Comparison of ENCODE assay signal across 8 mouse cellular contexts in the genomic region with DNA sequence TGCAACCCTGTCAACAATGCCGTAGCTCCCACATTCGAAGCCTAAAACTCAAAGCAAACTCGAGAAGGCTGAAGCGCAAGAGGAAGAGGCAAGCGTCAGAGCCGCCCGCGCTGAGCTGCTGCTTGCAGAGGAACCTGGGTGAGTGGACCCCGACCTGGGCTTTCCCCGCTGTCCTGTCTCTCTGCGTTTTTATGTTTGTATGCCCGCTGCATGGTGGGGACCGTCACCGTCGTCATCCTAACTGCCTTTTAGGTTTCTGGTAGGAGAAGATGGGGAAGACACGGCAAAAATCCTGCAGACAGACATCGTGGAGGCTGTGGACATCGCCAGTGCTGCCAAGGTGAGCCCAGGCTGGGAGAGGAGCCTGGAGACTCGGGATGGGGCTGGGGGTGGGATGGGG. TPM values are rescaled to one million over a fixed set of nuclear protein-coding genes. Genes with fewer than 3 reads are reported as not detected.
A peak's percentile ranks its signal among the peaks of the same experiment; 100 is the strongest.
DNase-seq lines count a peak whose midpoint lies in the region; ATAC-seq and TF ChIP-seq lines count a peak whose summit lies in the region.

No protein-coding gene starts in this region.

- H3K36me3 ChIP-seq in kidney, postnatal 0 days (ENCODE audit: insufficient read depth, low read length): peaks cover 16% of the 10 kb centered on the region
- peaks cover 78% of the 10 kb centered on the region for H3K36me3 ChIP-seq in embryonic facial prominence, embryonic 10.5 days (replicated peaks)
- peaks cover 32% of the 10 kb centered on the region for H3K36me3 ChIP-seq in hindbrain, embryonic 15.5 days
- peaks cover 59% of the 10 kb centered on the region for H3K36me3 ChIP-seq in midbrain, embryonic 14.5 days (ENCODE audit: control insufficient read depth, insufficient read depth, low read length)

- peak overlapping the region; percentile 95 for H3K4me2 ChIP-seq in kidney, postnatal 0 days (ENCODE audit: low read length)
- peak overlapping the region; percentile 97 for H3K4me2 ChIP-seq in hindbrain, embryonic 15.5 days
- peak overlapping the region; percentile 95 for H3K4me2 ChIP-seq in midbrain, embryonic 14.5 days (ENCODE audit: low read length)

- no peak for ATAC-seq in kidney, postnatal 0 days (replicated peaks; ENCODE audit: low FRiP score, low read depth)
- ATAC-seq in hindbrain, embryonic 15.5 days (ENCODE audit: low FRiP score, low read depth): no peak
- ATAC-seq in midbrain, embryonic 14.5 days (ENCODE audit: low FRiP score, low TSS enrichment): no peak

- H3K27me3 ChIP-seq in kidney, postnatal 0 days (ENCODE audit: insufficient read depth, low read length): no peaks in the 10 kb centered on the region
- no peaks in the 10 kb centered on the region for H3K27me3 ChIP-seq in embryonic facial prominence, embryonic 10.5 days (replicated peaks; ENCODE audit: low read depth, poor library complexity, severe bottlenecking)
- no peaks in the 10 kb centered on the region for H3K27me3 ChIP-seq in hindbrain, embryonic 15.5 days
- no peaks in the 10 kb centered on the region for H3K27me3 ChIP-seq in midbrain, embryonic 14.5 days (ENCODE audit: control insufficient read depth, insufficient read depth, low read length)

- H3K4me3 ChIP-seq in kidney, postnatal 0 days (replicated peaks; ENCODE audit: low read depth, low read length): peak overlapping the region; percentile 63
- H3K4me3 ChIP-seq in embryonic facial prominence, embryonic 10.5 days: peak overlapping the region; percentile 93
- peak overlapping the region; percentile 85 for H3K4me3 ChIP-seq in hindbrain, embryonic 15.5 days
- H3K4me3 ChIP-seq in midbrain, embryonic 14.5 days (replicated peaks; ENCODE audit: low read depth, low read length): peak overlapping the region; percentile 67

- H3K9me3 ChIP-seq in kidney, postnatal 0 days (replicated peaks; ENCODE audit: low read length): no peaks in the 10 kb centered on the region
- no peaks in the 10 kb centered on the region for H3K9me3 ChIP-seq in embryonic facial prominence, embryonic 10.5 days
- H3K9me3 ChIP-seq in hindbrain, embryonic 15.5 days: no peaks in the 10 kb centered on the region
- H3K9me3 ChIP-seq in midbrain, embryonic 14.5 days (ENCODE audit: control insufficient read depth, low read length): no peaks in the 10 kb centered on the region

- 57% methylated on average over 19 of the region's 19 CpGs for WGBS in kidney, postnatal 0 days
- WGBS in embryonic facial prominence, embryonic 10.5 days: 59% methylated on average over 19 of the region's 19 CpGs
- WGBS in hindbrain, embryonic 15.5 days: 66% methylated on average over 19 of the region's 19 CpGs
- 63% methylated on average over 19 of the region's 19 CpGs for WGBS in midbrain, embryonic 14.5 days

- no peak overlapping the region for H3K27ac ChIP-seq in kidney, postnatal 0 days
- no peak overlapping the region; the same call in 1 of the 2 replicates for H3K27ac ChIP-seq in embryonic facial prominence, embryonic 10.5 days (replicated peaks)
- no peak overlapping the region for H3K27ac ChIP-seq in hindbrain, embryonic 15.5 days (replicated peaks)
- H3K27ac ChIP-seq in midbrain, embryonic 14.5 days (replicated peaks; ENCODE audit: low read depth, low read length): no peak overlapping the region

- peaks cover 7% of the 10 kb centered on the region; the same call in 1 of the 2 replicates for H3K4me1 ChIP-seq in kidney, postnatal 0 days (replicated peaks; ENCODE audit: insufficient read depth, low read length)
- peaks cover 24% of the 10 kb centered on the region for H3K4me1 ChIP-seq in embryonic facial prominence, embryonic 10.5 days
- peaks cover 23% of the 10 kb centered on the region for H3K4me1 ChIP-seq in hindbrain, embryonic 15.5 days (replicated peaks)
- peaks cover 16% of the 10 kb centered on the region for H3K4me1 ChIP-seq in midbrain, embryonic 14.5 days (ENCODE audit: control insufficient read depth, insufficient read depth, low read length)

- no peak for TF ChIP-seq CTCF in kidney, postnatal 0 days (IDR thresholded peaks at IDR 0.05; ENCODE audit: low read depth)

- H3K9ac ChIP-seq in kidney, postnatal 0 days (ENCODE audit: low read depth, low read length): peak overlapping the region; percentile 83
- H3K9ac ChIP-seq in hindbrain, embryonic 15.5 days: peak overlapping the region; percentile 80
- peak overlapping the region; percentile 58 for H3K9ac ChIP-seq in midbrain, embryonic 14.5 days (replicated peaks; ENCODE audit: low read length)

- DNase-seq in kidney, postnatal 0 days (ENCODE audit: low spot score): no peak
- no peak for DNase-seq in kidney, adult 18-20 months
- no peak for DNase-seq in embryonic facial prominence, embryonic 10.5 days (ENCODE audit: low spot score)
- no peak for DNase-seq in midbrain, embryonic 14.5 days
- no peak for DNase-seq in layer of hippocampus, adult 9-11 months
- no peak for DNase-seq in adipocyte (ENCODE audit: low spot score)
- no peak for DNase-seq in cerebellum, adult 9-11 months

RNA-seq across cellular contexts. Expression of gene Wdr46, which starts 0.9 kb away (rescaled TPM):
- 20.1 and 20.3 TPM in 2 replicates for polyA plus RNA-seq in kidney, postnatal 0 days (2015; fragmentation: Nextera tagmentation; extraction: Ambion mirVana)
- 62.1 and 66.0 TPM in 2 replicates for polyA plus RNA-seq in embryonic facial prominence, embryonic 10.5 days (2016; fragmentation: Nextera tagmentation; extraction: Ambion mirVana)
- polyA plus RNA-seq in hindbrain, embryonic 15.5 days (2015; fragmentation: Nextera tagmentation; extraction: Ambion mirVana): 24.3 and 26.5 TPM in 2 replicates
- polyA plus RNA-seq in midbrain, embryonic 14.5 days (2014; fragmentation: Nextera tagmentation; extraction: Ambion mirVana): 15.5 and 16.9 TPM in 2 replicates

RNA-seq across cellular contexts. Expression of gene Pfdn6, which starts 1.2 kb away (rescaled TPM):
- 147 and 150 TPM in 2 replicates for polyA plus RNA-seq in kidney, postnatal 0 days (2015; fragmentation: Nextera tagmentation; extraction: Ambion mirVana)
- 233 and 235 TPM in 2 replicates for polyA plus RNA-seq in embryonic facial prominence, embryonic 10.5 days (2016; fragmentation: Nextera tagmentation; extraction: Ambion mirVana)
- 172 and 185 TPM in 2 replicates for polyA plus RNA-seq in hindbrain, embryonic 15.5 days (2015; fragmentation: Nextera tagmentation; extraction: Ambion mirVana)
- 167 and 188 TPM in 2 replicates for polyA plus RNA-seq in midbrain, embryonic 14.5 days (2014; fragmentation: Nextera tagmentation; extraction: Ambion mirVana)

RNA-seq across cellular contexts. Expression of gene B3galt4, which starts 9.9 kb away (rescaled TPM):
- polyA plus RNA-seq in kidney, postnatal 0 days (2015; fragmentation: Nextera tagmentation; extraction: Ambion mirVana): 6.7 and 8.1 TPM in 2 replicates
- 3.6 and 4.5 TPM in 2 replicates for polyA plus RNA-seq in embryonic facial prominence, embryonic 10.5 days (2016; fragmentation: Nextera tagmentation; extraction: Ambion mirVana)
- polyA plus RNA-seq in hindbrain, embryonic 15.5 days (2015; fragmentation: Nextera tagmentation; extraction: Ambion mirVana): 12.8 and 14.1 TPM in 2 replicates
- 8.0 and 10.1 TPM in 2 replicates for polyA plus RNA-seq in midbrain, embryonic 14.5 days (2014; fragmentation: Nextera tagmentation; extraction: Ambion mirVana)

RNA-seq across cellular contexts. Expression of gene Rgl2, which starts 12.0 kb away (rescaled TPM):
- 22.2 TPM in 2 replicates for polyA plus RNA-seq in kidney, postnatal 0 days (2015; fragmentation: Nextera tagmentation; extraction: Ambion mirVana)
- polyA plus RNA-seq in embryonic facial prominence, embryonic 10.5 days (2016; fragmentation: Nextera tagmentation; extraction: Ambion mirVana): 40.2 and 41.0 TPM in 2 replicates
- 55.1 and 60.1 TPM in 2 replicates for polyA plus RNA-seq in hindbrain, embryonic 15.5 days (2015; fragmentation: Nextera tagmentation; extraction: Ambion mirVana)
- polyA plus RNA-seq in midbrain, embryonic 14.5 days (2014; fragmentation: Nextera tagmentation; extraction: Ambion mirVana): 47.2 and 50.3 TPM in 2 replicates

RNA-seq across cellular contexts. Expression of gene Vps52, which starts 14.2 kb away (rescaled TPM):
- polyA plus RNA-seq in kidney, postnatal 0 days (2015; fragmentation: Nextera tagmentation; extraction: Ambion mirVana): 37.7 and 40.7 TPM in 2 replicates
- polyA plus RNA-seq in embryonic facial prominence, embryonic 10.5 days (2016; fragmentation: Nextera tagmentation; extraction: Ambion mirVana): 48.2 and 51.5 TPM in 2 replicates
- 74.8 and 76.6 TPM in 2 replicates for polyA plus RNA-seq in hindbrain, embryonic 15.5 days (2015; fragmentation: Nextera tagmentation; extraction: Ambion mirVana)
- 50.6 and 63.2 TPM in 2 replicates for polyA plus RNA-seq in midbrain, embryonic 14.5 days (2014; fragmentation: Nextera tagmentation; extraction: Ambion mirVana)
